Mouse (Mus musculus): ENCODE results near the gene Mrpl38.

Gene Mrpl38

DNA sequence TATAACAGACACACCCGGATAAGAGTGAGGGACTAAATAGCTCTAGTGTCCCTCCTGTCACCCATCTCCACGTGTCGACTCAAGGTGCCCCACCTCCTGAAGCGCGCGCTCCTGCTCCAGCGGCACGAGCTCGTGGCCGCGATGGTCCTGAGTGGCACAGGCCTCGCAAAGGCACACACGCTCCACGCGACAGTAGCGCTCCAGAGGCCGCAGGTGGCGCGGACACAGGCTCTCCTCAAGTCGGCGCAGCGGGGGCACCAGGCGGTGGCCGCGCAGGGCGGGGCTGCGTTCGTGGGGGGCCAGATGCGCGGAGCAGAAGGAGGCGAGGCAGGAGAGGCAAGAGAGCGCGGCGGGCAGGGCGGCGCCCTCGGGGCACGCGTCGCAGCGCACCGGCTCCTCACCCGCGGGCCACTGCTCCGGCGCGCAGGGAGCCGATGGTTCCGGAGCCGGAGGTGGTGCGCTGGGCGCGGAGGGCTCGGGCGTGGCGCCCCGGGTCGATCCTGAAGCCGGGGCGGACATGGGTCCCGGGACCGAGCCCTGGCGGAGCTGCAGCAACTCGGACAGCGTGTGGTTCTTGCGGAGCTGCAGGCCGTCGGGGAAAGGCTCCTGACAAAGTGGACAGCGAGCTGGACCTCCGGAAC lies 29.1 kb downstream of the Mrpl38 start:
- WGBS: 2% methylated on average over 65 of the region's 70 CpGs

GRCm38 (mm10) chr11:116108464-116109137 lies 30.1 kb downstream of the Mrpl38 start:
- WGBS: 9% methylated on average over 23 of the region's 23 CpGs

GRCm38 (mm10) chr11:116107777-116108285 lies 30.8 kb downstream of the Mrpl38 start:
- WGBS: 38% methylated on average over 19 of the region's 19 CpGs

DNA sequence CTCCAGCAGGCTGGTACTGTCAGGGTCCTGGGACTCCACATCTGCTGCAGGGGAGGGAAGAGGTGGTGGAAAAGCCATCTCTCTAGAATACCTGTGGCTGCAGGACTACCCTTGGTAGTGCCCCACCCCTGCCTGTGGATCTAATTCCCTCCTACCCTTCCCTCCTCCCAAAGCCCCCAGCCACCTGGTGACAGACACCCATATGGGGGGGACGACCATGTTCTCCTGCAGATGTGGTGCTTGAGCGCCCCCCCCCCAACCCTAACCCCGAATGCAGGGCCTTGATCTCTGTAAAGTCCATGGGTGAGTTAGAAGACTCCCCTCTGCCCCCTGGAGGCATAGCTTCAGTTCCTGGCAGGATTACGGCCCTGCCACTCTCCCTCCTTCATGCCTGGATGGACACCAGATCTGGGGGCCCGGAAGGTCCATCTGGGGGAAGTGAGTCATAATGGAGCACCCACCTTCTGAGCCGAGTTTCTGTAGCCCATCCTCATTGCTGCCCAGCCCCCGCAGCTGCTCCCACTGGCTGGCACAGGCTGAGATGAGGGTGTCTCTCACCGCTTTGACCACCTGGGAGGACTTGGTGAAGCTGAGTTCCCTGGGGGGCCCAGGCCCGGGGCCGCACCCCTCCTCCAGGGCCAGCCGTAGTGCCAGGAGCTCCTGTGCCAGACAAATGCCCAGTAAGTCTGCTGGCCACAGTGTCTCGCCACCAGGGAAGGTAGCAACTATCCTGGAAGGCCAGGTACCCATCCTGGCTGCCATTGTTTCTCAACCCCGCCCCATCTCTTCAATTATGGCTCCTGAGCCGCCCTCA lies 31.5 kb downstream of the Mrpl38 start:
- WGBS: 33% methylated on average over 14 of the region's 14 CpGs

DNA sequence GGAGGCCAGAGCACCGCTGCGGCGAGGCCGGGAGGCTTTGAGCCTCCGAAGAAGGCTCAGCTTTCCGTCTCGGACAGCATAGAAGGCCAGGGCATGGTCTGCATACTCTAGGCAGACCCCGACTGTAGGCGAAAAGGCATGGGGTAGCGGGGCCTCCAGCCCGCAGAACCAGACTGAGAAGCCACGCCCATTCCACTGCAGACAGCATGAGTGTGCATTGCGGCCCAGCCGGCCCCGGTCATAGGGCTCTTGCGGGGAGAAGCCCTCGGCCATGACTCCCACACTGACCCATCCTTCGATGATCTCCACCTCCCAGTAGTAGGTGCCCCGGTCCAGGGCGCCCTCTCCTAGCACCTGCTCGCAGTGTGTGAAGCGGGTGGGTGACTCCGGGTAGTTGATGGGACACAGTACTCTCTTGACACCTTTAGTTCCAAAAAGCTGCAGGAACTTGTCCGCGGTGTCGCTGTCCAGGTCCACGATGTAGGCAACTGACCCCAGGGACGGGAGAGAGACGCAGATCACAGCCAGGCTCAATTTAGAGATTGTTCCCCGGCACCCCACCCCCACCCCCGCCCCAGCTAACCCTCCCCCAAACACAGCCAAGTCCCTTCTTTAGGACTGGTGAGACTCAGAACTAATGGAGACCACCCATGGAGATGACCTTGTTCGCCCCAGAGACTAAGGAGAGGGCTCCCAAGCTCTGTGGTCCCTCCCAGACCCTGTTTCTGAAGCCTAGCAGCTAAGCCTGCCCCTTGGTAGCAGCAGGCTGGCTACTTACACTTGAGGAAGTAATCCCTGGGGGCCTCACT lies 32.3 kb downstream of the Mrpl38 start:
- WGBS: 57% methylated on average over 32 of the region's 32 CpGs

DNA sequence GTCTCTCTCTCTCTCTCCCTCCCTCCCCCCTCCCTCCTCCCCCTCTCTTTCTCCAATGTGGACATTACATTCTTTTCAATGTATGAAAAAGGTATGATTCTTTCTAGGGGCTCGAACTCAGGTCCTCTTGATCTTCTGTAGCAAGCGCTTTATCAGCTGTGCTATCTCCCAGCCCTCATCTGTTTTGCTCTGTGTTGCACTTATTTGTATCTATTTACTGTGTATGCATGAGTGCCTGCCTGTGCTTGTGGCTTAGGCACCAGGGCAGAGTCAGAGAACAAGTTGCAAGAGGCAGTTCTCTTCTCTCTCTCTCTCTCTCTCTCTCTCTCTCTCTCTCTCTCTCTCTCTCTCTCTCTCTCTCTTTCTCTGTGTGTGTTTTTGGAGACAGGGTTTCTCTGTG lies 33.6 kb downstream of the Mrpl38 start:
- 97% methylated on average over 2 of the region's 2 CpGs for WGBS

GRCm38 (mm10) chr11:116104006-116104646 lies 34.5 kb downstream of the Mrpl38 start:
- WGBS: 27% methylated on average over 14 of the region's 14 CpGs

DNA sequence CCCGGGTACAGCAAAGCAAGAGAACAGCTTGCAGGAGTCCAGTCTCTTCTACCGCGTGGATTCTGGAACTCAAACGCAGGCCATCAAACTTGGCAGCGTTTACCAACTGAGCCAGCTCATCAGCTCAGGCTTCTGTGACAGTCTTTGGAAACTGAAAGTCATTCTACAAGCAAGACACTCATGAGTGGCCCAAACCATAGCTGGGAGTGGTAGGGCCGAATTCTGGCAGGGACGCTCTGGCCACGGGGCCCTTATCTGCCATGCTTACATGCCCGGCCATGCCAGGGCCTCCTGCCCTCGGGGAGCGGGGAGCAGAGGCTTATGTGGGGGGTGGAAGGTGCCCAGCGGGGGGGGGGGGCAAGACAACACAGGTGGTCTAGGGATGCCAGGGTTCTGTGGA lies 35.1 kb downstream of the Mrpl38 start:
- WGBS: 44% methylated on average over 12 of the region's 12 CpGs

DNA sequence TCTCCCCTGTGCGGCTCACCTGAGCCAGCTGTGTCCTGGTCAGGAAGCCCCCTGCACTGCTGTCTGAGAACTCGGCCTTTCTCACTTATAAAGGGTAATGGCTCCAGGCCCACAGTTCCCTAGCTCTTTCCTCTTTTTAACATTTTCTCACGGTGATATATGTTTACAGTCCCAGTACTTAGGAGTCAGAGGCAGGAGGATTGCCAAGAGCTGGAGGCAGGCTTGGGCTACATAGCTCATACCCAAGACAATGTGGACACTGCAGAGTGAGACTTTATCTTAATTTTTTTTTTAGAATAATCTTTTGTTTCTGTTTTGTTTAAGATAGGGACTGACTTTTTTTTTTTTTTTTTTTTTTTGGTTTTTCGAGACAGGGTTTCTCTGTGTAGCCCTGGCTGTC lies 36.2 kb downstream of the Mrpl38 start:
- WGBS: 60% methylated on average over 3 of the region's 4 CpGs

GRCm38 (mm10) chr11:116101931-116102381 lies 36.7 kb downstream of the Mrpl38 start:
- WGBS: 53% methylated on average over 11 of the region's 11 CpGs

DNA sequence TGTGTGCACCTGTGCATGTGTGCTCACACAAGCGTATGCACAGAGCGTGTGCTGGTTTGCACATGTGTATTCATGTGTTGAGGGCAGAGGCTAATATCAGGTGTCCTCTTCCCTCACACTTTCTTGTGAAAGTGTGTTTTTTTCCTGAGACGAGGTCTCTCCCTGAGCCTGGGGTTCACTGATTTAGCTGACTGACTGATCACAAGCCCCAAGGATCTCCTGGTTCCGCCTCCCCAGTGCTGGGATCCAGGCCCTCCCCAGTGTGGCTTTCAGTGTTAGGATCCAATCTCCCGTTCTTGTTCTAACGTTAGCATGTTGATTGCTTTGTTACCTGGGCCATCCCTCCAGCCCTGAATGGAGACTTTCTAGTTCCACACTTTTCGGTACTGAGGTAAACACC lies 37.8 kb downstream of the Mrpl38 start:
- WGBS: 87% methylated on average over 7 of the region's 7 CpGs

GRCm38 (mm10) chr11:116100385-116100784 lies 38.3 kb downstream of the Mrpl38 start:
- 64% methylated on average over 6 of the region's 6 CpGs for WGBS

- WGBS: 86% methylated on average over 6 of the region's 6 CpGs
Observed at GRCm38 (mm10) chr11:116099462-116099861, 39.2 kb downstream of the Mrpl38 start.

DNA sequence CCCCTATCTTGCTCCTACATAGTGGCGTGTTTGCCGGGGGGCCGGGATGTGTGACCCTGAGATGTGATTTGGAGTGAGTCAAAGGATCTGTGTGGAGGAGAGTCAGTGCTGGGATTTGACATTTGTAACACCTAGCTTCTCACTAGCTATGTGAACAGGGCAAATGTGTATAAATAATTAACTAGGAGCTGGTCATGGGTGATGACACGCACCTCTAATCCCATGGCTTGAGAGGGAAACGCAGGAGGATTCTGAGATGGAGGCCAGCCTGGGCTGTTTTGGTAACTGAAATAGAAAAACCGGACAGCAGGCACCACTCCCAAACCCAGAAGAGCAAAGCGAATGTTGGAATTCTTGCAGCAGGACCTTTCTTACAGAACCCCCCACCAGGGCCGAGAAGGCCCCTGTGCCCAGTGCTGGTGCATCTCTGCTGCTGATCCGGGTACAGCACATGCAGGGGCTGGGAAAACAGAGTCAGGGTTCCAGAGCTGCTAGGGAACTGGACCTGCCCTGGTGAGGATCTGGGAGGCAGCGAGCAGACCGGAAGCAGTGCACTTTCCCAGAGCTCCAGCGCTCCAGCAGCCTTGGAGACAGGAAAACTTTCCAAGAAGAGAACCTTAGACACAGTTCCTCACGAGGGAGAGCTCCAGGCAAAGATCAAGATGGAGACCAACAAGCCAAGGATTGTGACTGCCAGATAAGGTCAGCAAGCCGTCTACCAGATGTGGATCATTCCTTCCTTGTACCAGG lies 39.8 kb downstream of the Mrpl38 start:
- WGBS: 76% methylated on average over 14 of the region's 14 CpGs

GRCm38 (mm10) chr11:116096213-116097108 lies 42.2 kb downstream of the Mrpl38 start:
- whole genome bisulfite sequencing: 80% methylated on average over 5 of the region's 5 CpGs

DNA sequence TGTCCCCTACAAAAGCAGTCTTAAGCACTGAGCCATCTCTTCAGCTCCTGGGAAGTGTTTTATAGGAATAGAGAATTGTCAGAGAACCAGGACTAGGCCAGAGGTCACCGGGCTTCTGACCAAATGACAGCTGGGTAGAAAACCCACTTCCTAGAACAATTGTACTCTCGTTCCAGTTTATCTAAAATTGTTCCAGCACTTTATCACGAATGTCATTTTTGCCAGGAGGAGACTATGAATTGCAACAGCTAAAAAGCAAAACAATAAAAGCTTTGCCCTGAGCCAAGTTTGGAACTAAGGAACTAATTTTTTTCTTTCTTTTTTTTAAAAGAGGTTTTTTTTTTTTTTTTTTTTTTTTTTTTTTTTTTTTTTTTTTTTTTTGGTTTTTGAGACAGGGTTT lies 43.1 kb downstream of the Mrpl38 start:
- WGBS: 56% methylated on average over 3 of the region's 3 CpGs

GRCm38 (mm10) chr11:116093771-116094565 lies 44.7 kb downstream of the Mrpl38 start:
- 68% methylated on average over 16 of the region's 16 CpGs for WGBS

- 95% methylated on average over 6 of the region's 6 CpGs for WGBS
Observed at GRCm38 (mm10) chr11:116092959-116093358, 45.7 kb downstream of the Mrpl38 start.

Measured in cerebral cortex, adult 2 months (tissue).